In genomic region chr5:145190875-145191798, GRCm38 (mm10) we compare ENCODE assay signal across 8 mouse cellular contexts. TPM values are rescaled to one million over a fixed set of nuclear protein-coding genes. Genes with fewer than 3 reads are reported as not detected.
DNase-seq lines count a peak whose midpoint lies in the region; ATAC-seq and TF ChIP-seq lines count a peak whose summit lies in the region.

No protein-coding gene starts in this region.

- TF ChIP-seq CTCF in E14TG2a.4 (conservative IDR thresholded peaks at IDR 0.05; ENCODE audit: low read length) = no peak
- 0 out of 2 replicates have a peak, but pooled peaks have one; percentile 8 for TF ChIP-seq CTCF in liver, embryonic 14.5 days (IDR thresholded peaks at IDR 0.05; ENCODE audit: low read depth)

- H3K27me3 ChIP-seq in E14TG2a.4 (ENCODE audit: insufficient read depth, low read length) = no peaks in the 10 kb centered on the region
- H3K27me3 ChIP-seq in forebrain, embryonic 11.5 days (ENCODE audit: control insufficient read depth, insufficient read depth, low read length) = no peaks in the 10 kb centered on the region
- H3K27me3 ChIP-seq in heart, embryonic 16.5 days (ENCODE audit: control insufficient read depth, insufficient read depth, low read length) = no peaks in the 10 kb centered on the region
- H3K27me3 ChIP-seq in liver, embryonic 14.5 days (ENCODE audit: control insufficient read depth, insufficient read depth, low read length) = no peaks in the 10 kb centered on the region
- H3K27me3 ChIP-seq in stomach, embryonic 15.5 days (replicated peaks) = no peaks in the 10 kb centered on the region

- under 1% methylated on average over 41 of the region's 41 CpGs for WGBS in forebrain, embryonic 11.5 days
- WGBS in heart, embryonic 16.5 days = under 1% methylated on average over 40 of the region's 41 CpGs
- under 1% methylated on average over 41 of the region's 41 CpGs for WGBS in liver, embryonic 14.5 days (ENCODE audit: insufficient replicate concordance)
- under 1% methylated on average over 41 of the region's 41 CpGs for WGBS in stomach, embryonic 15.5 days

- H3K4me3 ChIP-seq in E14TG2a.4 (replicated peaks; ENCODE audit: low read length) = peak overlapping the region; percentile 98
- H3K4me3 ChIP-seq in forebrain, embryonic 11.5 days (ENCODE audit: low read depth, low read length) = peak overlapping the region; percentile 90
- H3K4me3 ChIP-seq in heart, embryonic 16.5 days (ENCODE audit: low read length) = peak overlapping the region; percentile 86
- peak overlapping the region; percentile 87 to 95 for H3K4me3 ChIP-seq in liver, embryonic 14.5 days (ENCODE audit: insufficient read depth in 1 of 2, low read depth in 2 of 2, low read length in 2 of 2)
- peak overlapping the region; percentile 75 for H3K4me3 ChIP-seq in stomach, embryonic 15.5 days (replicated peaks)

- TF ChIP-seq EP300 in liver, embryonic 14.5 days (IDR thresholded peaks at IDR 0.05; ENCODE audit: low read depth) = no peak

- peak overlapping the region; percentile 71 for H3K27ac ChIP-seq in forebrain, embryonic 11.5 days (ENCODE audit: low read depth, low read length)
- peak overlapping the region; percentile 96 for H3K27ac ChIP-seq in heart, embryonic 16.5 days (ENCODE audit: low read length)
- H3K27ac ChIP-seq in liver, embryonic 14.5 days = peak overlapping the region; percentile 65
- peak overlapping the region; percentile 80 for H3K27ac ChIP-seq in stomach, embryonic 15.5 days

- H3K4me1 ChIP-seq in E14TG2a.4 (replicated peaks; ENCODE audit: low read depth, low read length) = peaks cover 57% of the 10 kb centered on the region
- H3K4me1 ChIP-seq in forebrain, embryonic 11.5 days (replicated peaks; ENCODE audit: control insufficient read depth, insufficient read depth, low read length) = peaks cover 8% of the 10 kb centered on the region; the same call in 1 of the 2 replicates
- H3K4me1 ChIP-seq in heart, embryonic 16.5 days (ENCODE audit: control insufficient read depth, insufficient read depth, low read length) = peaks cover 20% of the 10 kb centered on the region
- H3K4me1 ChIP-seq in liver, embryonic 14.5 days (replicated peaks; ENCODE audit: control insufficient read depth in 2 of 2, insufficient read depth in 2 of 2, low read length in 1 of 2) = peaks cover 17 to 25% of the 10 kb centered on the region in 2 experiments
- peaks cover 13% of the 10 kb centered on the region for H3K4me1 ChIP-seq in stomach, embryonic 15.5 days

- peak; percentile 82 for DNase-seq in c-Kit-positive CD71-positive TER-119-negative erythroid progenitor cells, embryonic 14.5 days (ENCODE audit: low read depth)
- peak; percentile 94 for DNase-seq in forebrain, embryonic 11.5 days (ENCODE audit: low spot score)
- peak; percentile 94 to 97 for DNase-seq in kidney, postnatal 36 days
- DNase-seq in liver, embryonic 14.5 days (ENCODE audit: low read depth in 3 of 3, low spot score in 3 of 3) = peak; percentile 81 to 84 (median 82)
- peak; percentile 92 for DNase-seq in neural tube, embryonic 10.5 days (ENCODE audit: extremely low spot score, low spot score)

- H3K9me3 ChIP-seq in E14TG2a.4 (ENCODE audit: low read length) = no peaks in the 10 kb centered on the region
- no peaks in the 10 kb centered on the region for H3K9me3 ChIP-seq in forebrain, embryonic 11.5 days (ENCODE audit: control insufficient read depth, low read length)
- H3K9me3 ChIP-seq in heart, embryonic 16.5 days (replicated peaks; ENCODE audit: control insufficient read depth, low read length) = no peaks in the 10 kb centered on the region
- H3K9me3 ChIP-seq in liver, embryonic 14.5 days (ENCODE audit: control insufficient read depth, low read length) = no peaks in the 10 kb centered on the region
- no peaks in the 10 kb centered on the region for H3K9me3 ChIP-seq in stomach, embryonic 15.5 days

- H3K4me2 ChIP-seq in forebrain, embryonic 11.5 days (ENCODE audit: low read depth, low read length, severe bottlenecking) = peak overlapping the region; percentile 81
- H3K4me2 ChIP-seq in heart, embryonic 16.5 days (ENCODE audit: low read depth, low read length) = peak overlapping the region; percentile 68
- H3K4me2 ChIP-seq in liver, embryonic 14.5 days (ENCODE audit: low read depth) = peak overlapping the region; percentile 87
- H3K4me2 ChIP-seq in stomach, embryonic 15.5 days = peak overlapping the region; percentile 65

- peak; percentile 94 for ATAC-seq in forebrain, embryonic 11.5 days (replicated peaks; ENCODE audit: low FRiP score)
- peak; percentile 92 for ATAC-seq in heart, embryonic 16.5 days (replicated peaks; ENCODE audit: extremely low read depth, insufficient read depth, low FRiP score)
- peak; percentile 87 for ATAC-seq in liver, embryonic 14.5 days (ENCODE audit: insufficient read depth)
- peak; percentile 89 for ATAC-seq in stomach, embryonic 15.5 days (ENCODE audit: insufficient read depth, low FRiP score, low read depth)

- H3K9ac ChIP-seq in forebrain, embryonic 11.5 days (ENCODE audit: low read length) = peak overlapping the region; percentile 95
- peak overlapping the region; percentile 97 for H3K9ac ChIP-seq in heart, embryonic 16.5 days (ENCODE audit: low read length)
- H3K9ac ChIP-seq in liver, embryonic 14.5 days (replicated peaks) = peak overlapping the region; percentile 92
- H3K9ac ChIP-seq in stomach, embryonic 15.5 days = peak overlapping the region; percentile 54

- peaks cover 71% of the 10 kb centered on the region for H3K36me3 ChIP-seq in E14TG2a.4 (ENCODE audit: insufficient read depth, low read length)
- H3K36me3 ChIP-seq in forebrain, embryonic 11.5 days (ENCODE audit: control insufficient read depth, insufficient read depth, low read length) = no peaks in the 10 kb centered on the region; the same call in none of the 2 replicates
- peaks cover 40% of the 10 kb centered on the region for H3K36me3 ChIP-seq in heart, embryonic 16.5 days (ENCODE audit: control insufficient read depth, insufficient read depth)
- peaks cover 35% of the 10 kb centered on the region for H3K36me3 ChIP-seq in liver, embryonic 14.5 days (replicated peaks; ENCODE audit: control insufficient read depth, insufficient read depth, low read depth)
- H3K36me3 ChIP-seq in stomach, embryonic 15.5 days = 0 out of 2 replicates have a peak, but pooled peaks cover 29% of the 10 kb centered on the region

RNA-seq across cellular contexts. Expression of gene Atp5j2, which starts 0.7 kb away (rescaled TPM):
- 478 and 501 TPM in 2 replicates for polyA plus RNA-seq in forebrain, embryonic 11.5 days (2014; fragmentation: Nextera tagmentation; extraction: Ambion mirVana)
- polyA plus RNA-seq in heart, embryonic 16.5 days (2015; fragmentation: Nextera tagmentation; extraction: Ambion mirVana) = 1,156 and 1,380 TPM in 2 replicates
- 111 and 190 TPM in 2 replicates for polyA plus RNA-seq in liver, embryonic 14.5 days (2012; rRNA removed)
- 454 and 472 TPM in 2 replicates for polyA plus RNA-seq in liver, embryonic 14.5 days (2014; fragmentation: Nextera tagmentation; extraction: Ambion mirVana)
- 678 and 770 TPM in 2 replicates for polyA plus RNA-seq in stomach, embryonic 15.5 days (2015; fragmentation: Nextera tagmentation; extraction: Ambion mirVana)

RNA-seq across cellular contexts. Expression of gene Zkscan14, which starts 10.5 kb away (rescaled TPM):
- 6.5 and 8.1 TPM in 2 replicates for polyA plus RNA-seq in forebrain, embryonic 11.5 days (2014; fragmentation: Nextera tagmentation; extraction: Ambion mirVana)
- polyA plus RNA-seq in heart, embryonic 16.5 days (2015; fragmentation: Nextera tagmentation; extraction: Ambion mirVana) = 7.0 and 8.0 TPM in 2 replicates
- 1.7 and 2.2 TPM in 2 replicates for polyA plus RNA-seq in liver, embryonic 14.5 days (2012; rRNA removed)
- 4.3 and 5.4 TPM in 2 replicates for polyA plus RNA-seq in liver, embryonic 14.5 days (2014; fragmentation: Nextera tagmentation; extraction: Ambion mirVana)
- 7.4 and 8.0 TPM in 2 replicates for polyA plus RNA-seq in stomach, embryonic 15.5 days (2015; fragmentation: Nextera tagmentation; extraction: Ambion mirVana)

RNA-seq across cellular contexts. Expression of gene Zkscan5, which starts 13.2 kb away (rescaled TPM):
- 17.2 and 20.2 TPM in 2 replicates for polyA plus RNA-seq in forebrain, embryonic 11.5 days (2014; fragmentation: Nextera tagmentation; extraction: Ambion mirVana)
- polyA plus RNA-seq in heart, embryonic 16.5 days (2015; fragmentation: Nextera tagmentation; extraction: Ambion mirVana) = 9.8 and 9.9 TPM in 2 replicates
- polyA plus RNA-seq in liver, embryonic 14.5 days (2012; rRNA removed) = 1.8 and 2.1 TPM in 2 replicates
- polyA plus RNA-seq in liver, embryonic 14.5 days (2014; fragmentation: Nextera tagmentation; extraction: Ambion mirVana) = 2.9 and 3.2 TPM in 2 replicates
- polyA plus RNA-seq in stomach, embryonic 15.5 days (2015; fragmentation: Nextera tagmentation; extraction: Ambion mirVana) = 10.4 and 12.1 TPM in 2 replicates

RNA-seq across cellular contexts. Expression of gene Cpsf4, which starts 24.1 kb away (rescaled TPM):
- 51.4 and 59.0 TPM in 2 replicates for polyA plus RNA-seq in forebrain, embryonic 11.5 days (2014; fragmentation: Nextera tagmentation; extraction: Ambion mirVana)
- polyA plus RNA-seq in heart, embryonic 16.5 days (2015; fragmentation: Nextera tagmentation; extraction: Ambion mirVana) = 25.9 and 26.5 TPM in 2 replicates
- 25.6 and 29.8 TPM in 2 replicates for polyA plus RNA-seq in liver, embryonic 14.5 days (2012; rRNA removed)
- 14.2 TPM in 2 replicates for polyA plus RNA-seq in liver, embryonic 14.5 days (2014; fragmentation: Nextera tagmentation; extraction: Ambion mirVana)
- polyA plus RNA-seq in stomach, embryonic 15.5 days (2015; fragmentation: Nextera tagmentation; extraction: Ambion mirVana) = 43.0 and 44.6 TPM in 2 replicates

RNA-seq across cellular contexts. Expression of gene Ptcd1, which starts 24.2 kb away (rescaled TPM):
- 18.6 and 19.6 TPM in 2 replicates for polyA plus RNA-seq in forebrain, embryonic 11.5 days (2014; fragmentation: Nextera tagmentation; extraction: Ambion mirVana)
- 16.4 and 17.2 TPM in 2 replicates for polyA plus RNA-seq in heart, embryonic 16.5 days (2015; fragmentation: Nextera tagmentation; extraction: Ambion mirVana)
- 4.9 and 5.5 TPM in 2 replicates for polyA plus RNA-seq in liver, embryonic 14.5 days (2012; rRNA removed)
- polyA plus RNA-seq in liver, embryonic 14.5 days (2014; fragmentation: Nextera tagmentation; extraction: Ambion mirVana) = 5.4 and 6.2 TPM in 2 replicates
- 13.7 and 13.9 TPM in 2 replicates for polyA plus RNA-seq in stomach, embryonic 15.5 days (2015; fragmentation: Nextera tagmentation; extraction: Ambion mirVana)

Comparison
In these comparisons a context has a peak if more than half of its experiments do, and no peak if none do; other contexts are left out.
1. Peak in every context shown above with its lines: DNase-seq, ATAC-seq, H3K4me3 ChIP-seq and H3K27ac ChIP-seq.